Mouse (Mus musculus) naive thymus-derived CD4-positive, alpha-beta T cell, adult 2 months (primary cell): ENCODE results near the gene Macrod2.

Experiments used
- DNase-seq: peaks from one replicate; pipeline ENCODE4 v3.0.0-alpha.2; 2011; ENCODE audit warnings: low read depth

Macrod2 gene

DNA sequence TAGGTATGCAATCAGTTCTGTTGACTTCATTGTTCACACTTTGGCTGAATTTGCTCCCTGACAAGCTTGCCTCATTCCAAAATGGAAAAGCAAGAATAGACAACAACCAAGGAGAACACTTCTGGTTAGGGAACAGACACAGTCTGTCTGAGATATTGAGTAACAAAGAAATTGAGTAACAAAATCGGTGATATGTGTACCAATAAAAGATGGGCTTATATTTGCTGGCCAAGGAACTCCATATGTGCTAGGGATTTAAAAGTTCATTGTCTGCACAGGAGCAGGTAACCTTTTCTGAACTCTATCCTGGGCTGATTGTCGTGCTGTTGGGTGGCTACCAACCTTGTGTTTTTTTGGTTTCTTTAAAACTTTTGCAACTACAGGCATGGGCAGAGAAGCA is 817.2 kb downstream of the Macrod2 start:
- no peak for DNase-seq

DNA sequence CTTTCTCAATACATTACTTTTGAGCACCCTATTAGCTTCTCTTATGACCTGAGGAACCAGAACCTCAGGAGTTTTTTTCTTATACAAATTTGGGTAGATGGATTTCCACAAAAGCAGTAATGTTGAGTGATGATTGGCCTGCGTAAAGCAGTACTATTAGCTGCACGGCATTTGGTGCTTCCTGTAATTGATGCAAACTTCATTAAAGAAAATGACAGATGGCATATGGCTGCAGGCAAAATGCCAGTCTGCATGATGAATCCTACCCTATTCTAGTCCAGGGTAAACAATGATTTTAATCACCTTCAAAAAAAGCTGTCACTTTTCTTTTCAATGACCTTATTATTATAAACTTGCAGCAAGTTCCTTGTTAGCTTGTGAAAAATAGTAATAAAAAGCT is 822.4 kb downstream of the Macrod2 start:
- DNase-seq, result no peak

- DNase-seq, result no peak
Observed at GRCm38 (mm10) chr2:141217925-141218324, 822.8 kb downstream of the Macrod2 start.

DNA sequence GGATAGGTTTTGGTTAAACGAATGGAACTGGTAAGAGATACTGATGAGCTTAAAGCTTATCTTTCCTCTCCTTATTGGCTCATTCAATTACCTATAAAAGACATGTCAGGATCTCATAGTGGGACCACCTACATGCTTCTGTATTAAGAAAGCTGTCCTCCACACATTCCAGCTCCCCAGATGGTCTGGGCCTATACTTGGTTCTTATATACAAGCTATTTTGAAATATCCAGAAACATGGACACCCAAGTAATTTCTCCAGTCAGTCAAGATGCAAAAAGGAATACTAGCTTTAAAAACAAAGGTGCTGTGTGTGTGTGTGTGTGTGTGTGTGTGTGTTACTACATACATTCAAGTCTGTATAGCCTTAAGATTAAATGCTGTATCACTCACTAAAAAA is 833.7 kb downstream of the Macrod2 start:
- DNase-seq, result no peak

- no peak for DNase-seq
Observed at GRCm38 (mm10) chr2:141229820-141230219, 834.7 kb downstream of the Macrod2 start.

DNA sequence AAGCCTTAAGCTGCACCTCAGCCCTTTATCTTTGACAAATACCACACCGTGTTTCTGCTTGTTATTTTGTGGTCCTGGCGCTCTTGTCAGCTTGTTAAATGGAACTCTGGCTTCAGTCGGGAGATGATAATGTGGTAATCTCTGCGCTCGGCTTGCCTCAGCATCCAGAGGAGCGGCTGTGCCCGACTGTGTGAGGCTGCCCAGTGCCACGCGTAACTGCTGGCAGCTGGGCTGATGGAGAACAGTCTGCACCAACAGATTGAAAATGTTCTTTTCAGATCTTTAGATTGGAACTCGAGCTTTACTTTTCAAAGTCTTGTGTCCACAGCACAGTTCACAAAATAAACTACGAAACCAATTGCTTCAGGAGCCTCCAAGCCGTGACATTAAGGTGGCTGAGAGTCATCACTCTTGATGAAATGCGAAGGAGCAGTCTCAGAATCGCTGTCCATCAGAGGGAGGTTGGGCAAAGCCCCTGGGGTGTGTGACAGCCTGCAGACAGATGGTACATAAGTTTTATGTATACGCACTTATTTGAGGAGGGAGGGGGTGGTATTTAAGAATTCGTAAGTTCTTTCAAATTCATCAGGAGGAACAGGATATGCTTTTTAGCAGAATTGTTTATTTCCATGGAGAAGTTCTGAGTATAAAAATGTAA is 836.0 kb downstream of the Macrod2 start:
- DNase-seq, result no peak

DNA sequence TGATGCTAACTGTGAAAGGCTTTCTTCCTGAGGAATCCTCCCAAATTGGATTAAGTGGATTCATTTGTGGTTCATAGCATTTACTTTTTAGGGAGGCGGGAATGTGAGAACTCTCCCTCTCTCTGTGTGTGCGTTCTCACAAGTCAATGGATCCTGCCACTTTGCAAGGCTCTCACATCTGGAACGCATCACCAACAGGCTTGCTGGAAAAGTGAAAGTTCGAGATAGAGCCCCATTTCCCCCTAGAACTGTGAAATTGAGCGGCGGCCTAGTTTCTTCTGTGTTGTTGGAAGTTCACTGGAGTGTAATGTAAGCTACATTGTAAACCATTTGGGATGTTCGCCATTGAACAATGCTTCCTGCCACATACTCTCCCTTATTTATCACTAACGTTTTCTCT is 839.2 kb downstream of the Macrod2 start:
- no peak for DNase-seq

- DNase-seq, result no peak
Observed at GRCm38 (mm10) chr2:141234724-141235453, 839.8 kb downstream of the Macrod2 start.

DNA sequence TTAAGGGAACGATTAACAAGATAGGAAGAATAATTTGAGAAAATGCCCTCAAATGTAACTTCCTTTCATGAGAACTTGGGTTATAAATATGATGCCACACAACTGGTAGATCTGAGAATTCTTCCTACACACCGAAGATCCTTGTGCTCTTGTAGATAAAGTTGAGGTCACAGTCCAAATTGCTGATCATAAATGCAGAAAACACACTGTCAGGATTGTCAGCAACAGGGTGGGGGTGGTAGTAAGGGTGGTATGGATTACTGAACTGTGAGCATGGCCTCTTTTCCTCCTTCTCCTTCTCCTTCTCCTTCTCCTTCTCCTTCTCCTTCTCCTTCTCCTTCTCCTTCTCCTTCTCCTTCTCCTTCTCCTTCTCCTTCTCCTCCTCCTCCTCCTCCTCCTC is 852.6 kb downstream of the Macrod2 start:
- DNase-seq, result no peak

- DNase-seq, result no peak
Observed at GRCm38 (mm10) chr2:141264582-141264981, 869.5 kb downstream of the Macrod2 start.

DNA sequence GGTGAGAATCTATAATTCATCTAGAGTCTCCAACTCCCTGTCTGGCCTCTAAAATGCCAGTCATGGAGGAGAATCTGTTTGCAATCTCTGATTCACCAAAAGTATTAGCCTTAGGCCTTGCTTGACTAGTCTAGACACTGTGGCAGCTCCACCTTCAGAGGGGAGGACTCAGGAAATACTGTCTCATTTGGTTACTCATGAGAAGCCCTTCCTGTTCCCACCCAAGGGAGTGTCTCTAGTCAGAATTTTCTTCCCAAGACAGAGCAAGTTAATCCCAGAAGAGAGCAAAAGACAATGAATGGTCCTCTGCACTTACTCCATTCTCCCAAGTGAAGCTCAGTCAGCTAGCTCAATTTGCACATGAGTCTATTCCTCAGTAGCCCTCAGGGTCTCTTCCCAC is 871.5 kb downstream of the Macrod2 start:
- DNase-seq, result no peak

DNA sequence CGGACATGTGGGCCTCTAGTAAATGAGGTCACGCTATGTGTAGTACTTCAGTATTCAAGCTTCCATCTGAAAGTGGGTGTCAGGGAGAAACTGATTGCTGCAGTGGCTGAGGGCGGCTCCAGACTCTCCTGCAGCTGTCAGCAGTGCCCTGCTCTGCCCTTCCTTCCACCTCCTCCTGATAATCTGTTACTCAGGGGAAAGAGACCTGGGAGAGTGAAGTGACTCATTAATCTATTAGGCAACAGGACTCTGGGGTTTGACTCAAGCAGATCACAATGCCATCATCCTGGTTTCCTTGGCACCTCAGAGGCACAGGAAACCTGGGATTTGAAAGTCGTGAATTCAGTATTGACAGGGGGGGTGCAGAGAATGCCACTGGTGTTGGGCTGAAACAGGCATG is 876.4 kb downstream of the Macrod2 start:
- DNase-seq, result no peak

DNA sequence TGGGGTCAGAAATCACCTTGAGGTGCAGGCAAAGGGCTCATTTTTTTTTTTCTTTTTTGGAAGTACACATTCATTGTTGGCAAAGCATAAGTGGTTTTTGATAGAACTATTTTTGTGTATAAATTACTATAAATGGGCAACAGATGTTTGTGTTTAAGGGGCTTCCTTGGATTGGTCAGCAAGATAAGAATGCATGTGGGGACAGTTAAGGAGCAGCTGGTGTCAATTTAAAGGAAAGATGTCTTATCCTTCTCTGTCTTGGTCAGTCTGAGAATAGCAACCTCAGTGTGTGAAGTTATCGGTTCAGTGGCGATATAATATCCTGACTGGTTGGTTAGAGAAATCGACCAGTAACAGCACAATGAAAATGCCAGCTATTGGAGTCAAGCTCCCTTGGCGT is 877.9 kb downstream of the Macrod2 start:
- no peak for DNase-seq

DNA sequence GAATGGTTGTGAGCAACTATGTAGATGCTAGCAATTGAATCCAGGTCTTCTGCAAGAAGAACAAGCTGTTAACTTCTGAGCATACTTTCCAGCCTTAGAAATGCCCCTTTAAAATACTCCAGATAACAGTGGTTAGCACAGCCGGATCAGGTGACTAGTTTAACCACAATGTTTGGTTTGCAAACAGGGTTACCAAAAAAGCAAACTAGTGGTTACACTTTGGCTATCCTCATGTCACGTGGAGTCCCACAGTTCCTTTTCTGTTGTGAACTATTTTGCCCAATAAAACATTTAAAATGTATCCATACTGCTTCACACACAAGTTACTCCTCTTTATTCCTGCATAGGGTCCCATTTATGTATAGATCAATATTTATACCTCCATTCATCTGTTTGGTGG is 879.2 kb downstream of the Macrod2 start:
- DNase-seq, result no peak

- no peak for DNase-seq
Observed at GRCm38 (mm10) chr2:141279130-141279698, 884.1 kb downstream of the Macrod2 start.

GRCm38 (mm10) chr2:141280817-141281216 is 885.7 kb downstream of the Macrod2 start:
- DNase-seq, result no peak

GRCm38 (mm10) chr2:141286110-141286747 is 891.1 kb downstream of the Macrod2 start:
- DNase-seq, result no peak

DNA sequence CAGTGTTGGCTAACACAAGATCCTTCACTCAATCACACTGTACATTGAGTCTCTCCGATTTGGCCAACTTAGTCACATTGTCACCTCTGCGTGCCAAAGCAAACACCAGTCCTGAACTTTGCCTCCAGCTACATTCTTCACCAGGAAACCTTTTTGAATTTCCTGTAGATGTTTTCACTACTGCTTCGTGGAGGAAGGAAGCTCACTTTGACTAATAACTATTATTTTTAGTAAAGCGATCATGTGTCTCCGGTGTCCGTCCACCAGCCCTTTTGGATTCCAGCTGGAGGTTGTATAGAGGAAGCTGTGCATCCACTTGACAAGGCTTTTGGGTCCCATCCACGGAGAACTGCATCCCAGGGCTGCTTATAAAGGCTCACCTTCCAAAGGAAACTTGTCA is 893.4 kb downstream of the Macrod2 start:
- DNase-seq, result no peak

- no peak for DNase-seq
Observed at GRCm38 (mm10) chr2:141289059-141289713, 894.1 kb downstream of the Macrod2 start.

GRCm38 (mm10) chr2:141292847-141293246 is 897.7 kb downstream of the Macrod2 start:
- no peak for DNase-seq

- DNase-seq, result no peak
Observed at GRCm38 (mm10) chr2:141299168-141299567, 904.1 kb downstream of the Macrod2 start.

GRCm38 (mm10) chr2:141301030-141301429 is 905.9 kb downstream of the Macrod2 start:
- no peak for DNase-seq
